Mouse (Mus musculus) C2C12 (cell line): ENCODE data around the gene Chrnd. TPM values are rescaled to one million over a fixed set of nuclear protein-coding genes. Genes with fewer than 3 reads are reported as not detected.

Experiments used
- H3K27me3 ChIP-seq: one replicate; pipeline ENCODE4 v1.6.1; 2011; ENCODE audit not compliant: control insufficient read depth, insufficient read depth, insufficient read length
- H3K36me3 ChIP-seq: one replicate; pipeline ENCODE4 v1.6.1; 2011; ENCODE audit not compliant: control insufficient read depth, insufficient read depth
- H3K4me3 ChIP-seq: one replicate; pipeline ENCODE4 v1.5.1; 2011; ENCODE audit warnings: mild to moderate bottlenecking, control low read depth; ENCODE audit not compliant: poor library complexity, insufficient read depth, severe bottlenecking
- H3K79me2 ChIP-seq: one replicate; pipeline ENCODE4 v1.6.1; 2011; ENCODE audit not compliant: control insufficient read depth, insufficient read depth
- H3K79me3 ChIP-seq: one replicate; pipeline ENCODE4 v1.6.1; 2011; ENCODE audit warnings: low read depth, control low read depth
- H3ac ChIP-seq: one replicate; pipeline ENCODE3; 2011; ENCODE audit warnings: low read depth; ENCODE audit not compliant: control insufficient read depth, insufficient read length
- CEBPB ChIP-seq: IDR thresholded peaks from one replicate; pipeline ENCODE4 v1.6.1; 2011; ENCODE audit warnings: low read depth, mild to moderate bottlenecking, control low read depth, moderate library complexity
- CTCF ChIP-seq: IDR thresholded peaks from one replicate; pipeline ENCODE4 v1.5.1; 2011; ENCODE audit not compliant: control insufficient read depth, insufficient read depth, insufficient read length
- FOSL1 ChIP-seq: IDR thresholded peaks from one replicate; pipeline ENCODE4 v1.8.0; 2011; ENCODE audit warnings: mild to moderate bottlenecking, low read length; ENCODE audit not compliant: poor library complexity, insufficient read depth, severe bottlenecking
- MAX ChIP-seq: IDR thresholded peaks from one replicate; pipeline ENCODE4 v1.6.1; 2011; ENCODE audit warnings: mild to moderate bottlenecking, control low read depth
- MYOD1 ChIP-seq: IDR thresholded peaks from one replicate; pipeline ENCODE4 v1.6.1; 2011; ENCODE audit warnings: low read depth; ENCODE audit not compliant: control insufficient read depth, insufficient read length
- MYOG ChIP-seq: IDR thresholded peaks from one replicate; pipeline ENCODE4 v1.6.1; 2011; ENCODE audit not compliant: control insufficient read depth, insufficient read length; ENCODE audit errors: extremely low read depth
- USF1 ChIP-seq: IDR thresholded peaks from one replicate; pipeline ENCODE4 v1.6.1; 2011; ENCODE audit warnings: low read depth, mild to moderate bottlenecking, control low read depth, moderate library complexity
- polyA plus RNA-seq: library from polyadenylated mRNA; unstranded; fragments of >200 nt; fragmentation: generic; extraction: Trizol; gene quantifications from one replicate; pipeline ENCODE4 v1.2.1, GENCODE M21; 2012; ENCODE audit warnings: missing spikeins

Chrnd gene
- polyA plus RNA-seq, 1 experiment = 7.4 TPM

GRCm38 (mm10) chr1:87164796-87165184, 25.6 kb upstream of the Chrnd start:
- Histone ChIP-seq H3K36me3 (no peaks in the 10 kb centered on the region), H3K4me3 (no peak overlapping the region), H3K27me3 (peaks cover 43% of the 10 kb centered on the region), H3ac (no peak overlapping the region), H3K79me2 (no peaks in the 10 kb centered on the region), H3K79me3 (no peaks in the 10 kb centered on the region)
- no peak for TF ChIP-seq MYOG
- no peak for TF ChIP-seq FOSL1

DNA sequence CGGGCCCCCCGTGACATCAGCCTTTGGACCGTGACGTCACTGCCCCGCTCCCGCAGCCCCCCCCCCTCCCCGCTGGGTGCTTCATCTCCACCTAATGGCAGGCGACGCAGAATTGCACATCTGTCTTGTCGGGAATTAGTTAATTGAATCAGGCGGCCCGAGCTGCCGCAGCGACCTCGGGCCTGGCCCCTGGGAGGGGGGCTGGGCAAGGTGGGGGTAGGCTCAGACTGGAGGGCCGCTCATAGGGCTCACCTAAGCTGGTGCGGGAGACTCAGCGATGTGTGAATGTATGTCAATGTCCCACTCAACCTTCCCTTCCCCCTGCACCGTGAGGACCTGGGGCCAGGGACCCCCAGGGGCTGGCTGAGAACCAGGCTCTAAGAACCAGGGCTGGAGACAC, 19.9 kb upstream of the Chrnd start:
- Histone ChIP-seq H3K4me3 (no peak overlapping the region), H3K36me3 (no peaks in the 10 kb centered on the region), H3K27me3 (peaks cover 28% of the 10 kb centered on the region), H3K79me3 (no peaks in the 10 kb centered on the region), H3ac (no peak overlapping the region), H3K79me2 (no peaks in the 10 kb centered on the region)
- TF ChIP-seq CEBPB (no peak), MYOD1 (no peak), FOSL1 (no peak), MAX (no peak), MYOG (no peak), USF1 (no peak), CTCF (no peak)

DNA sequence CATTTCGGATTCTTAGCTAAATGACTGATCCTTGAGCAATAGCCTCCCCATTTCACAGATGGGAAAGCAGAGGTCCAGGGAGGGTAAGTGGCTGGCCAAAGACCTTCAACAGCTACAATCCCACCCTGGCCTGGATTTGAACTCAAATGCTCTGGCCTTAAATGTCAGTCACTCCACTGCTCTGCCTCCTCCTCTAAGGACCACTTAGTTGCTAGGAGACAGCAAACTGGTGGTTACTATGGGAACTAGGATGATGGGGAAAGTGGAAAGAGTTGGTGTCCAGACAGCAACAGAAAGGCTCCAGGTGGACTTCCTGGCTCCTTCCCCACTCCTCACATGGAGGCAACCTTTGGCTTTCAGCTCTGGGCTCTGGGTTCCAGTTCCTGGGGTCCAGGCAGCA, 19.1 kb upstream of the Chrnd start:
- TF ChIP-seq MAX = no peak
- TF ChIP-seq CEBPB = no peak
- no peak for TF ChIP-seq USF1
- TF ChIP-seq FOSL1 = no peak
- no peak for TF ChIP-seq MYOD1
- TF ChIP-seq CTCF = no peak
- TF ChIP-seq MYOG = no peak
- no peaks in the 10 kb centered on the region for H3K36me3 ChIP-seq
- no peaks in the 10 kb centered on the region for H3K79me2 ChIP-seq
- no peaks in the 10 kb centered on the region for H3K79me3 ChIP-seq
- no peak overlapping the region for H3ac ChIP-seq
- peaks cover 24% of the 10 kb centered on the region for H3K27me3 ChIP-seq
- H3K4me3 ChIP-seq = no peak overlapping the region

DNA sequence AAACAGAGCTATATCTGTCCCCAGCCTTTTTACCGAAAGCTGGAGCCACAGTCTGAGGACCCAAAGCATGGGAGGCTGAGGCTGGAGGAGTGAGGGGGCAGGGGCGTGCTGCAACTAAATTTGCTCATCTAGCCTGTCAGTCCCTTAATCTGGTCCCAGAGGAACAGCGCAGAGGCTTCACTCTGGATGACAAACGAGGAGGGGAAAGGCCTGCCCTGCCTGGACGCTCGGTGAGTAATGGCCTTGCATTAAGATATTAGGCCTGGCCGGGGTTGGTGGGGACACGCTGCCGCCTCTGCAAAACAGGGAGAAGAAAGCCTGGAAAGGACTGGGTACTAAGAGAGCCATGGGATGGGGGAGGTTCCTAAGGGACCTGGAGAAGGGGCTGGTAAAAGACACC, 18.1 kb upstream of the Chrnd start:
- H3ac ChIP-seq = no peak overlapping the region
- no peaks in the 10 kb centered on the region for H3K79me2 ChIP-seq
- no peaks in the 10 kb centered on the region for H3K36me3 ChIP-seq
- TF ChIP-seq MAX (no peak), CTCF (no peak), CEBPB (no peak), FOSL1 (no peak), USF1 (no peak)
- H3K27me3 ChIP-seq = peaks cover 16% of the 10 kb centered on the region
- no peak overlapping the region for H3K4me3 ChIP-seq
- H3K79me3 ChIP-seq = no peaks in the 10 kb centered on the region

- no peaks in the 10 kb centered on the region for H3K79me3 ChIP-seq
- no peak overlapping the region for H3K4me3 ChIP-seq
- no peak for TF ChIP-seq MYOD1
- TF ChIP-seq MYOG = no peak
- peak; percentile 46 for TF ChIP-seq CTCF
- no peak for TF ChIP-seq USF1
- no peak for TF ChIP-seq FOSL1
- TF ChIP-seq CEBPB = no peak
- no peak for TF ChIP-seq MAX
- H3K27me3 ChIP-seq = peaks cover 3% of the 10 kb centered on the region
- no peaks in the 10 kb centered on the region for H3K36me3 ChIP-seq
- H3ac ChIP-seq = no peak overlapping the region
- no peaks in the 10 kb centered on the region for H3K79me2 ChIP-seq
Observed at GRCm38 (mm10) chr1:87174006-87174955, 16.1 kb upstream of the Chrnd start.

- H3K27me3 ChIP-seq = no peaks in the 10 kb centered on the region
- no peaks in the 10 kb centered on the region for H3K79me2 ChIP-seq
- no peaks in the 10 kb centered on the region for H3K79me3 ChIP-seq
- peak overlapping the region; percentile 24 for H3ac ChIP-seq
- H3K4me3 ChIP-seq = no peak overlapping the region
- TF ChIP-seq CEBPB (no peak), FOSL1 (peak; percentile 14), MAX (peak; percentile 67), MYOD1 (no peak), USF1 (no peak), MYOG (no peak), CTCF (peak; percentile 40)
- no peaks in the 10 kb centered on the region for H3K36me3 ChIP-seq
Observed at GRCm38 (mm10) chr1:87175852-87176292, 14.5 kb upstream of the Chrnd start.
